Mouse (Mus musculus): ENCODE data around the gene Smad1.

Smad1 gene

GRCm38 (mm10) chr8:79354009-79354408, 45.3 kb downstream of the Smad1 start:
- no peak for DNase-seq (ENCODE audit: low spot score)

- no peak for DNase-seq (ENCODE audit: low spot score)
Observed at GRCm38 (mm10) chr8:79351916-79352315, 47.4 kb downstream of the Smad1 start.

- DNase-seq (ENCODE audit: low spot score): no peak
Observed at GRCm38 (mm10) chr8:79350805-79351204, 48.5 kb downstream of the Smad1 start.

GRCm38 (mm10) chr8:79350094-79350593, 49.2 kb downstream of the Smad1 start:
- DNase-seq (ENCODE audit: low spot score): no peak

- no peak for DNase-seq (ENCODE audit: low spot score)
Observed at GRCm38 (mm10) chr8:79346414-79346813, 52.9 kb downstream of the Smad1 start.

- no peak for DNase-seq (ENCODE audit: low spot score)
Observed at GRCm38 (mm10) chr8:79345856-79346255, 53.5 kb downstream of the Smad1 start.

- DNase-seq (ENCODE audit: low spot score): no peak
Observed at GRCm38 (mm10) chr8:79341236-79341635, 58.1 kb downstream of the Smad1 start.

- no peak for DNase-seq (ENCODE audit: low spot score)
Observed at GRCm38 (mm10) chr8:79339555-79339954, 59.8 kb downstream of the Smad1 start.

- DNase-seq (ENCODE audit: low spot score): no peak
Observed at GRCm38 (mm10) chr8:79338619-79339018, 60.7 kb downstream of the Smad1 start.

GRCm38 (mm10) chr8:79332109-79332900, 67.0 kb downstream of the Smad1 start:
- DNase-seq (ENCODE audit: low spot score): no peak

GRCm38 (mm10) chr8:79331571-79331970, 67.7 kb downstream of the Smad1 start:
- no peak for DNase-seq (ENCODE audit: low spot score)

- no peak for DNase-seq (ENCODE audit: low spot score)
Observed at GRCm38 (mm10) chr8:79331017-79331416, 68.3 kb downstream of the Smad1 start.

- no peak for DNase-seq (ENCODE audit: low spot score)
Observed at GRCm38 (mm10) chr8:79329735-79330134, 69.6 kb downstream of the Smad1 start.

- DNase-seq (ENCODE audit: low spot score): no peak
Observed at GRCm38 (mm10) chr8:79329182-79329581, 70.1 kb downstream of the Smad1 start.

- DNase-seq (ENCODE audit: low spot score): no peak
Observed at GRCm38 (mm10) chr8:79325510-79325909, 73.8 kb downstream of the Smad1 start.

GRCm38 (mm10) chr8:79324928-79325327, 74.4 kb downstream of the Smad1 start:
- no peak for DNase-seq (ENCODE audit: low spot score)

GRCm38 (mm10) chr8:79324036-79324435, 75.3 kb downstream of the Smad1 start:
- no peak for DNase-seq (ENCODE audit: low spot score)

GRCm38 (mm10) chr8:79323121-79323520, 76.2 kb downstream of the Smad1 start:
- no peak for DNase-seq (ENCODE audit: low spot score)

GRCm38 (mm10) chr8:79310801-79311200, 88.5 kb downstream of the Smad1 start:
- DNase-seq (ENCODE audit: low spot score): no peak

GRCm38 (mm10) chr8:79305941-79306340, 93.4 kb downstream of the Smad1 start:
- DNase-seq (ENCODE audit: low spot score): no peak

GRCm38 (mm10) chr8:79301548-79301947, 97.8 kb downstream of the Smad1 start:
- no peak for DNase-seq (ENCODE audit: low spot score)

- DNase-seq (ENCODE audit: low spot score): no peak
Observed at GRCm38 (mm10) chr8:79299704-79300103, 99.6 kb downstream of the Smad1 start.

GRCm38 (mm10) chr8:79297763-79298162, 101.6 kb downstream of the Smad1 start:
- DNase-seq (ENCODE audit: low spot score): peak; percentile 86
